Mouse (Mus musculus) frontal cortex, postnatal 36 days (tissue): ENCODE data around the gene Fmo1.
A peak's percentile ranks its signal among the peaks of the same experiment; 100 is the strongest.

Source experiments
- DNase-seq, 2 experiments: peaks; one replicate each; pipeline ENCODE4 v3.0.0; 2022; ENCODE audit warnings: low spot score in 2 of 2

Fmo1 gene

GRCm38 (mm10) chr1:162862328-162862727 lies 4.1 kb downstream of the Fmo1 start:
- no peak for DNase-seq

- no peak for DNase-seq
These were observed 6.3 kb downstream of the Fmo1 start for GRCm38 (mm10) chr1:162859996-162860605.

- no peak for DNase-seq
These were observed 6.8 kb downstream of the Fmo1 start for GRCm38 (mm10) chr1:162859545-162859976.

GRCm38 (mm10) chr1:162858748-162859130 lies 7.7 kb downstream of the Fmo1 start:
- DNase-seq = no peak

DNA sequence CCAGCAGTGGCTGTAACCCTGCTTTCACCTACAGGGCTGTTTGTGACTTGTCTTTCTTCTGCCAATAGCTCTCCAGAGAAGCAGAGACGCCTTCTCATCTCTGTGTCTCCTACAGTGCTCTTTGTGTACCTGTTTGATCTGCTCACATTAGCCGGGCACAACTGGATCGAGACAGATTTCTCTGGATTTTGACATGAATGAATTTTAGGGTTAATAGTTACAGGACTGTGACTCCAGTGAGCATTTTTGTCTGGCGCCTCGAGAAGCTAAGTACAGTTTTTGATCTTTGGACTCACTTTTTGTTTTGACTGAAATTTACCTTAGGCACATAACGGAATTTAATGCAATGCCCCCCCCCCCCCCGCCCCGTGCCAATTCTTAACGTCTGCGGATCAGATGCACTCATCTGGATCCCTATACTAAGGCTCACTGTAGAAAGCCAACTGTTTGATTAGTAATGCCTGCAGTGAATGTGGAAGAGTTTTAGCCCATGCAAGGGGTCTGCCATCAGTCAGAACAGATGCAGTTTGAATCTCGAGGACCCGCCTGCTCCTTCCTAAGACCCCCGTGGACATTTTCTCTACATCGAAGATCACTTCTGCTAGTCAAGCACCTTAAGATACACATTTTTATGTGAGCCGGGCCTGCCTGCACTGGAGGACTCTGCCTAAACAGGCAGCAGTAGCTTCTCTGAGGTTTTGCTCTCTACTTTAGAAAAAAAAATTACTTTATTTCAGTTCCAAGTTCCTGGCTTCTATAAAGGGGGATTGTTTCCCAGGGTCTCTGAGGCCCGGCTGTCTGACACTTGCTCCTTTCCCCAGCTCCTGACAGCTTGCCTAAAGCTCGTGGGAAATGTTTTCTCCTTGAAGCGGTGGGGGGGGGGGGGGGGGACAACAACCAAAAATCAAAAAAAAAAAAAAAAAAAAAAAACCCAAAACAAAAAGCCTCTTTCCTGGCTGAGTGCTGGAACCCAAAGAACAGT lies 8.4 kb downstream of the Fmo1 start:
- no peak for DNase-seq

GRCm38 (mm10) chr1:162853812-162854482 lies 12.5 kb downstream of the Fmo1 start:
- DNase-seq = no peak

GRCm38 (mm10) chr1:162847554-162847953 lies 18.9 kb downstream of the Fmo1 start:
- DNase-seq = no peak

GRCm38 (mm10) chr1:162840211-162840610 lies 26.2 kb downstream of the Fmo1 start:
- no peak for DNase-seq

GRCm38 (mm10) chr1:162838976-162839375 lies 27.4 kb downstream of the Fmo1 start:
- DNase-seq = no peak

GRCm38 (mm10) chr1:162834342-162834741 lies 32.1 kb downstream of the Fmo1 start:
- DNase-seq = no peak

DNA sequence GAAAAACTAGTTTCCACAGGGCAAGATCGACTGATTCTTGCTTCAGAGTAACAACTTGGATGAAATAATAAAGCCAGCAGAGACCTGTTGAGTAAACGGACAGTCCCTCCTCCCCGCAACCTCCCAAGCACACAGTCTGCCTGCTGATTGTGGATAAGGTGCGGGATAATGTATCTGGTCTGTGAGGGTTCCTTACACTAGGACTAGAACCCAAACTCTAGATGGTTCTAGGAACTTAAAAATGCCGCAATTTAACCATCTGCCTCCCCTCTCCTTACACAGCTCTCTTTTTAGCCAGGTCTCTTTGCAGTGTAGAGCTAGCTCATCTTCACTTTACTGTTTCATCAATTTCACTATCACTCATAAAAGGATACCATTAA lies 33.8 kb downstream of the Fmo1 start:
- no peak for DNase-seq

DNA sequence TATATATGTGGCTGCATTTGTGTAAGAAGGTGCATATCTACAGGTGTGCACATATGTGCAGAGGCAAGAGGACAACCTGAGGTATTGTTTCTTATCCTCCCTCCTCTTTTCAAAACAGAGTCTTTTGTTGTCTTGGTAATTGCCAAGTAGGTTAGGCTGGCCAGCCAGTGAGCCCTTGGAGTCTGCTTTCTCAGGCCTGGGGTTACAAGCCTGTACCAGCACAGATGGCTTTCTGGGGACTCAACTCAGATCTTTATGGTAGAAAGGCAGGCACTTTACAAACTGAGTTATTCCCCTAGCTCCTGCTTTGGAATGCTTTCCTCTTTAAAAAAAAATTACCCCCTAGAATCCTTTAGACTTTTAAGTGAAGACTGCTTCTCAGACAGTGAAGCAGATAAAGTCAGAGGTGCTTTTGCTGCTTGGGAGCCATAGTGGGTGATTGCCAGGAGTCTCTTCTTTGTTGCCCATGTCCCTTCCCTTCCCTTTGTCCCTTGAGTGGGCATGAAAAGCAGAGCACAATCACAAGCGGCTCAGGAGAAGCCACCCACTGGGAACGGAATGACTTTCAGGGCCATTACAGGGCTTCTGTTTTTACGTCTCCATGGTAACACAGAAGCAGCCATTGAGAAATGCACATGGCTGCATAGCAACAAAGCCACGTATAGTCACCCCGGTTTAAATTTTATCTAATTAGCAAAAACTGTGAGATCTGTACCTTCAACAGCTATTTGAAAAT lies 34.4 kb downstream of the Fmo1 start:
- no peak for DNase-seq

- DNase-seq = peak; percentile 3 to 25
These were observed 47.1 kb downstream of the Fmo1 start for GRCm38 (mm10) chr1:162819280-162819679.

DNA sequence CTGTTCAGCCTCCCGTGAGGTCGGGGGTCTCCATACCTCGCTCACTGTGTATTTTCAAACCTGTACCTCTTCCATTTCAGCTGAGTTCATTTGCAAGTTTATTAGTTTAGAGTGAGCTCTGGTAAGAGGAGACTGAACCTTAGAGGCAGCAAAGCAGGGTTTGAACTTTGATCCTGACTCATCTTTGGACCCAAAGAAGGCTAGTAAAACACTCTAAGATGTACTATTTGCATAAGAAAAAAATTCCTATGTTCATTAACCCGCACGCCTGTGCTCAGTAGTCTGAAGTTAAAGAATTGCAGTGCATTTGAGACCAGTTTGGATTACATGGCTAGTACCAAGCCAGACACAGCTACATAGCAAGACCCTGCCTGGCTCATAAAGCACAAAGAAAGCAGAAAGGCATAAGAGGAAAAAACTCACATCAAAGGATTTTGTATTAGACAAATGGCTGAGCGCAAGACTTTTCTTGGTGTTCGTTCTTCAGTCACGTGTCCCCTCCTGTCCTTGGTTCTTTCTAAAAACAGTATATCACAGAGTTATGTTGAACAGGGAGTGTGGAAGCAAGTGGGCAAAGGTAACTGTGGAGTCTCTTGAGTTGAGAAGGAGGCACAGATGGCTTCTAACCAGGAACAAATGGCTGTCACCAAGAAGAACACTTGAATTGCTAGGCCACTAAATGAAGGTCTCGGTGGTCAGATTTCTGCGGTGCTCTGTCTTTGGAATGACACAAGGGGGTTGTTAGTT lies 50.9 kb downstream of the Fmo1 start:
- no peak for DNase-seq

DNA sequence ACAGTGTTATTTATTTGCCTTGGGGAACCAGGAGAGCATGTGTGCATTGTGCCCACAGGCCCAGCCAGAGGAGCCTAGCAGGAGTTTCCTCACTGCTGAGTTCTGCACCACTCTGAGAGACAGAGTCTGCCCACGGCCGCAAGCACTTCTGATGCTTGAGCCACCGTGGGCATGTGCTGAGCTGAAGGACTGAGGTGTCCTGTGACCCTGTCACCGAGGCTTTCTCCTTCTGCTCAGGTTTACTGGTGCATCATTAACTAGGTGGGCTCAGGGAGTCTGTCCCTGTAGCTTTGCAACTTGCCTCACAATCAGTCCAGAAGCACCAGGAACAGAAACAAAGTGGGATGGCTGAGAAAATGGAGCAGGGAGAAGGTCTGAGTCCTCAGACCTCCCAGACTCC lies 51.5 kb downstream of the Fmo1 start:
- no peak for DNase-seq

DNA sequence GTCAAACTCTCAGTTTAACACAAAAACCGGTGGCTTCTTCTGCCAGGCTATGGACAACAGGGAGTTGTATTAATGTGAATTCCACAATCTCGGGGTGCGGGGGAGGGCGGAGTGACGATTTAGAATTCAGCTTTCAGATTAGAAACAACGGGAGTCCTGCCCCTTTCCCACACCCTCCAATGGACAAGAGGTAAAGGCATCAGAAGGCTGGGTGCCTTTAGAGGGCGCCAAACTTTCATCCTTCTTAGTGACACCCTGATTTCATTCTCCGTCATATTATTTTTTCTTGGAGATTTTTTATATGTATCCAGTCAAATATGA lies 52.6 kb downstream of the Fmo1 start, which contains the start of gene Fmo4:
Gene Fmo4 (minus strand): TSS at position 137 of the 321 bp plus-strand sequence.
- DNase-seq = peak in 1 of 2 experiments; percentile 21

- DNase-seq = no peak
These were observed 53.1 kb downstream of the Fmo1 start for GRCm38 (mm10) chr1:162813143-162813835.

GRCm38 (mm10) chr1:162808541-162808940 lies 57.9 kb downstream of the Fmo1 start:
- no peak for DNase-seq

- no peak for DNase-seq
These were observed 59.0 kb downstream of the Fmo1 start for GRCm38 (mm10) chr1:162807441-162807840.

DNA sequence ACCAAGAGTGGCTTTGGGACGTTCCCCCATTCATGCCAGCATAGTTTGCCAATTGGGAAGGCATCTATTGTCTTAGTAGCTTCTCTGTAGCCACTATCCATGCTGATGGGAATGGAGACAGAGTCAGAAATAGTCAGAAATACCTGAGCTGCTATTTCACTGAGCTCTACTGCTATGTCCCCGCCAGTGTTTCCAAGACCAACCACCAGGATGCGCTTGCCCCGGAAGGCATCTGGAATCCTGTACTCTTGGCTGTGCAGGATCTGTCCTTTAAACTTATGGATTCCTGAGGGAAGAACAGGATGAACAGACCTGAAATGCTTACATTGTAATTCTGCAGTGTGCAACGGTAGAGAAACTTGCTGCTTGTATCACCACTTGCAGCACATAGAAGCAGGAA lies 61.4 kb downstream of the Fmo1 start:
- DNase-seq = no peak

- DNase-seq = no peak
These were observed 70.0 kb downstream of the Fmo1 start for GRCm38 (mm10) chr1:162796441-162796840.
